Mouse (Mus musculus): ENCODE data around the gene Mia3.
"Not testable (repeated sequence)": the region's sequence is repeated elsewhere in the genome, so short reads cannot be mapped to it uniquely, and the experiment has no call there.

The Mia3 gene

DNA sequence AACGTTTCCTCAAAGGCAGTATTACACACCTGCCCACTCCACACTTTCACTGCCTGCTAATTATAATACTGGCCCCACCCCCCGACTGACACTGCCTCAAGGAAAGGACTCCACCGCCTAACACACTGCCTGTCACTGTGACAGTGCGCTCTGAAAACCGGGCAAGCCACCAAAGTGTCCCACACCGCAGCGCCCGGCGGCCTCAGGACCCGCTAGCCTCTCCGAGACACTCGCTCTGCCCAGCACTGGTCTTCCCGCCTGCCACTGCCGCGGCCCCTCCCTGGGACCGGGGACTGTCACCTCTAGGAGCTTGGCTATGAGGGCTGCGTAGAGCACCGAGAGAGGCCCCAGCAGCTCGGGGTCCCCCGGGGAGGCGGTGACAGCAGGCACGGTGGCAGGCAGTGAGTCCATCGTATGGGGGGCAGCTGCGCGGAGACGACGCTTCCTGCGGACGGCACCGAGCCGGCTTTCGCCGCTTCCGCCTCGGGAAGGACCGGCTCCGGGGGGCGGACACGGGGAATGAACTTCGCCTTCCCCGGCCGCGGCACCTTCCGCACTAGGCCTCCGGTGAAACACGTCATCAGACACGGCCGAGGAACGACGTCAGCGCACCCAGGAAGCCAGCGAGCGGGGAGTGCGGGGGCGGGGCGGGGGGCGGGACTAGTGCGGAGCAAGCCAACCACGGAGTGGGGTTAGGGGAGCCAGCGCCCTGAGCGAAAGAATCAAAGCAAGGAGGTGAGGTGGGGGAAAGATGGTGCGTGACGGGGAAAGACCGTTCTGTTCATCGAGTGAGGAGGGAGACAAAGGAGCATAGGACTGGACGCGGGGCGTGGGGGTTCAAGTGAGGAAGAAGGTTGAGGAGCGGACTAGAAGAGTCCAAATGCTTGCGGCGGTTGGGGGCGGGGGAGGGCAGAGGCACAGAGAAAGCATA, 24.2 kb downstream of the Mia3 start:
- peak; percentile 72 to 82 for DNase-seq (ENCODE audit: low spot score in 2 of 2)

DNA sequence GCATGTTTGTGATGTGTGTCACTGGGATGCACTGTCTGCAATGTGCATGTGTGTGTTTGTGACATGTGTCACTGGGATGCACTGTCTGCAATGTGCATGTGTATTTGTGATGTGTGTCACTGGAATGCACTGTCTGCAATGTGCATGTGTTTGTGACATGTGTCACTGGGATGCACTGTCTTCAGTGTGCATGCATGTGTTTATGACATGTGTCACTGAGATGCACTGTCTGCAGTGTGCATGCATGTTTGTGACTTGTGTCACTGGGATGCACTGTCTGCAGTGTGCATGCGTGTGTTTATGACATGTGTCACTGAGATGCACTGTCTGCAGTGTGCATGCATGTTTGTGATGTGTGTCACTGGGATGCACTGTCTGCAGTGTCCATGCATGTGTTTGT, 26.5 kb downstream of the Mia3 start:
- DNase-seq (ENCODE audit: low spot score in 2 of 2): not testable (repeated sequence)

DNA sequence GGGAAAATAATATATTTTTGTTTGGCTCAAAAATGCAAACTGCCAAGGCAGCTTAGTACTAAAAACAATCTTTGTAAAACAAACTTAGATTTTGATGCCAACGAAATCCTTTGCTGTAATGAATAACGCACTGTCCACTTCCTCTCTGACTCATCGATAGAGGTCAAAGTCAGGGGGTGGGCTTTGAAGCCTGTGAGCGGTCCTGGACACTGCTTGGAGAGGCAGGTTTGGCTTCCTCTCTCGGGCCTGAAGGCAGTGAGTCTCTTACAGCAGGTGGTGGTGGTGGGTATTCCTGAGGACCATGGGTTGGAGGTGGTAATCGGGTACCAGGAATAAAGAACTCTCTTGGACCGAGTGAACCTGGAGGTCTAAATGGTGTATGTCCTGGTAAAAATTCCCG, 42.2 kb downstream of the Mia3 start:
- no peak for DNase-seq (ENCODE audit: low spot score in 2 of 2)

DNA sequence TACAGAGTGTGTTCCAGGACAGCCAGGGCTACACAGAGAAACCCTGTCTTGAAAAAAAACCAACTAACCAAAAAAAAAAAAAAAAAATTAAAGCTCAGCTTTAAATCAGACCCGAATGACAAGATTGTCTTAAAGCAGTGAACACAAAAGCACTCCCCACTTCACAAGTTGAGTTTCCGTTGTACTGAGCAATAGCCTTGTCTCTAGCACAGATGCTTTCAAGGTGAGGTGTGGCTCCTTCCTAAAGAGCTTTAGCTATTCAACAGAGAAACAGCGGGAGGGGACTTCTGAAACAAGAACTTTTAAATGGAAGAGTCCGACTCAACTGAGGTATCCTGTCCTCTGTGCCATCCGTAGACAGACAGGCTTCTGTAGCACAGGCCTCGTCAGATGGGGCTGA, 44.9 kb downstream of the Mia3 start:
- no peak for DNase-seq (ENCODE audit: low spot score in 2 of 2)

DNA sequence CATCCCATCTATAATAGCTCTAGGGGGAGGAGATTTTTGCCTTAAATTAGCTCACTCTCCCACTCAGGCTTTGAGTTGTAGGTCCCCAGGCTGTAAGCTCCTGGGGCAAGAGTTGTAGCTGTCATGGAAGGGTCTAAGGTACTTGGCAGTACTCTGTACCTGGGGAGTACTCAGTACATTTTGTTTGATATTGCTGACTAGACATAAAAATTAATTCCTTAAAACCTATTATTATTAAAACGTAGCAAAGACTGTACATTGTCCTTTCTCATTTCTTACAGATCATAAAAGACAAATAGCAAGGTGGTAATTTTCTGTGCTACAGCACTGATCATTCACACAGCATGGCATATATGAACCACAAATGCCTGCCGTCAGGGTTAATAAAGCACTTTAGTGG, 45.4 kb downstream of the Mia3 start:
- no peak for DNase-seq (ENCODE audit: low spot score in 2 of 2)

DNA sequence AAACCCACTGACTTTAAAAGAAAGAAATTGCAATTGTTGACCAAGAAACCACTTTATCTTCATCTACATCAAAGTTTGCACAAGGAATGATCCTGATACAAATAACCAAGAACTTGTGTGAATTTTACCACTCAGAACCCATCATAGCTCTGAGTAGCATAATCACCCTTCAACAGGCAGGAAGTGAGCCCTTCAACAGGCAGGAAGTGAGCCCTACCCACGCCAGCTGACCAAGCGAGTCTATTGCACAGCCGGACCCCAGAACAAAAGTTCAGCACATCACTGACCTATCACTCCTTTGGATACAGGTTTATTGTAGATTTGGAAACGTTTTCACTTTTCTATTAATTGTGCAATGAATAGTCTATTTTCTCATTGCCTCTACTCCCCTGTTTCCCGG, 46.9 kb downstream of the Mia3 start:
- DNase-seq (ENCODE audit: low spot score in 2 of 2): not testable (repeated sequence)

DNA sequence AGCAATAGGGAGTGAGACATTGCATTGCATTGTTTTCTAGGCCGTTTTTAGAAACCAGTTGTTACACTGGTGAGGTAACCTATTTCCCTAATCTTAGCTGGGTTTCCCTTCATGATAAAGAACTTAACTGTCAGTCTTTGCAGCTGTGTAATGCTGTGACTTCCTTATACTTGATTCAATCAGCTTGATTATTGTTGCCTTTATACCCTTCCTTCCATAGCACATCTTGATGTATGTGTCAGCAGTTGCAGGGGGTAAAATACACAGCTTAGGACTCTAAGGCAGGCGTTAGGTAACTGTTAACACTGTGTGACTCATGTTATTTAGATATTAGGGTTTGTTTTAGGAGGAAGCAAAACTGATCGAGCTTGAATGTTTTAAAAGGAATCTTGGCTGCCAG, 48.6 kb downstream of the Mia3 start:
- no peak for DNase-seq (ENCODE audit: low spot score in 2 of 2)

DNA sequence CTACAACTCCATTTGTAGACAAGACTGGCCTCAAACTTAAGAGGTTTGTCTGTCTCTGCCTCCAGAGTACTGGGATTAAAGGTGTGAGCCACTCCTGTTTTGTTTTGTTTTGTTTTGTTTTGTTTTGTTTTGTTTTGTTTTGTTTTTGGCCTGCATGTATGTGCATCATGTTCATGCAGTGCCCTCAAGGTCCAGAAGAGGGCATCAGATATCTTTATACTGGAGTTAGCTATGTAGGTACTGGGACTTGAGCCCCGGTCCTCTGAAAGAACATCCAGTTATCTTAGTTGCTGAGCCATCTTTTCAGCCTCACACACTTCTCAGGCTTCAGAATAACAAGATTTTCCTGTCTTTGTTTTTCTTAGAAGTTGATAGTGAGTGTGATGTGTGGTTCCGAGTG, 53.6 kb downstream of the Mia3 start:
- DNase-seq (ENCODE audit: low spot score in 2 of 2): no peak

DNA sequence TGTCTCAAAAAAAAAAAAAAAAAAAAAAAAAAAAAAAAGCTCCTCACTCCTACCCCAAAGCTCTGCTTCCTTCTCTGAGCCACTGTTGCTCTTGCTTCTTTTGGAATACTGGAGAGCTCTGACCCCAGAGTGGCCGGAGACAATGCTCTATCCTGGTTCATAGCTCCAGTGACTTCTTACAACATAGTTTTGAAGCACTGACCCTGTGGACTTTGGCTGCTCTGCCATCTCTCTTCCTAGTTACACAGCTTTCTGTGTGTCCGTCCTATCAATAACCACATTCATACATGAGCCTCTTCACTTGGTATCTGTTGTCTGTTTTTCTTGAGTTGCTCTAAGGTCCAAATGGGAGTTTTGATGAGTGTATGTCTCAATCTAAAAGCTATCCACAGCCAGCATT, 57.3 kb downstream of the Mia3 start:
- DNase-seq (ENCODE audit: low spot score in 2 of 2): no peak

DNA sequence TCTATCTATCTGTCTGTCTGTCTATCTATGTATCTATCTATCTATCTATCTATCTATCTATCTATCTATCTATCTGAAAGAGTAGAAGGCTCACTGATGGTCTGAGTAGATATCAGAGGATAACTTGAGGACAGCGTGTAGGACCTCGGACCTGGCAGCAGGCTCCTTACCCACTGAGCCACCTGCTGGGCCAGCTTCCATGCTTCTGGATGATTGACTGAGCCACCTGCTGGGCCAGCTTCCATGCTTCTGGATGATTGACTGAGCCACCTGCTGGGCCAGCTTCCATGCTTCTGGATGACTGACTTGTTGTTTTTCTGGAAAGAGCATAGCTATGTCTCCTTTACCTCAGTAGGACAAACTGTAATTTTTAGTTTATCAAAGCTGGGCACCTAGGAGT, 59.8 kb downstream of the Mia3 start:
- DNase-seq (ENCODE audit: low spot score in 2 of 2): not testable (repeated sequence)

DNA sequence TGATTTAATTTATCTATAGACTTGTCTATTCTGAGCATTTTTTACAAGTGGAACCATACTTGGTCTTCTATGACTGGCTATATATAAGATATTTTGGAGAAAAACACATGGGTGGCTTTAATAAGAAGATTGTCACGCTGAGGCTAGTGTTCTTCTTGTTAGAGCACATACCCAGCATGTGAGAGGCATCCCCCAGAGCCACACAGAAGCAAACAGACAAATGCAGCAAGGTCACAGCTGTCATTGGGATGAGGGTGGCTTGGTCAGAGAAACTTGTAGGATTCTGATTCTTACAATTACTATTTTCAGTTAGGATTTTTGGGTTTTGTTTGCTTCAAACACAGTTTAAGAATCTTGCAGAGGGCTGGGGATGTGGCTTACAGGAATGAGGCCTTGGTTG, 60.9 kb downstream of the Mia3 start:
- no peak for DNase-seq (ENCODE audit: low spot score in 2 of 2)

DNA sequence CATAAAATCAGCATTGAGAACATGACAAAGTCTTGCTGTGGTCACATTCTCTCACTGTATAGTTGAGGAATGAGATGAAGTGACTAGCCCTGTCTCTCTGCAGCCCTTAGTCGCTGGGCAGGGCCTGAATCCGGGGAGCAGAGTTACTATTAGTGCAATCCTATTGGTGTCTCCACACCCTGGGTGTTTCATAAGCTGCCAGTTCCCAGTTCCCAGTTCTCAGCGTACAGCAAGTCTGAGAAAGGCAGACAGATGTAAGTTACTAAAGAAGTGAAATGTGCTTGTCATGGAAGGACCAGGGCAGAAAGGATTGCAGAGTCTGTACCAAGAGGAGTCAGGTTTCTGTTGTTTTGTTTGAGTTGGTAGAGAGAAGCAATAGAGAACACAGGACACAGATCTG, 61.8 kb downstream of the Mia3 start:
- no peak for DNase-seq (ENCODE audit: low spot score in 2 of 2)

DNA sequence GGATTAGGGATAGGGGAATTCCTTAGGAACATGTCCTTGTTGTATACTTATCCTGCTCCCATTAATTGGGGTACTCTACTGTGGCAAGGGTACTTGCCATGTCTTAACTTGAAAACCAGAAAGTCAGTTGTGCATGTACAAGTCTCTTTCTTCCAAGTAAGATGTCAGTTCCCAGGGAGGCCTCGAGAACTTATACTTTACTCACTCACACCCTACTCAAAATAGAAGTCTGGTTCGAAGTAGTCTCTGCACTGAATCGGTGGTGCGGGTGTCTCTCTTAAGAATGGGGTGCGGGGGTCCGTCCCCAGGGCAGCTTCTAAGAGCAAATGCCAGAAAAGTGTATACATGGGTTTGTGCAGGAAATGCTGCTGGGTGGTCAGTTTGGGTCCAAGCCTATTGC, 70.2 kb downstream of the Mia3 start:
- peak; percentile 99 to 100 for DNase-seq (ENCODE audit: low spot score in 2 of 2)

DNA sequence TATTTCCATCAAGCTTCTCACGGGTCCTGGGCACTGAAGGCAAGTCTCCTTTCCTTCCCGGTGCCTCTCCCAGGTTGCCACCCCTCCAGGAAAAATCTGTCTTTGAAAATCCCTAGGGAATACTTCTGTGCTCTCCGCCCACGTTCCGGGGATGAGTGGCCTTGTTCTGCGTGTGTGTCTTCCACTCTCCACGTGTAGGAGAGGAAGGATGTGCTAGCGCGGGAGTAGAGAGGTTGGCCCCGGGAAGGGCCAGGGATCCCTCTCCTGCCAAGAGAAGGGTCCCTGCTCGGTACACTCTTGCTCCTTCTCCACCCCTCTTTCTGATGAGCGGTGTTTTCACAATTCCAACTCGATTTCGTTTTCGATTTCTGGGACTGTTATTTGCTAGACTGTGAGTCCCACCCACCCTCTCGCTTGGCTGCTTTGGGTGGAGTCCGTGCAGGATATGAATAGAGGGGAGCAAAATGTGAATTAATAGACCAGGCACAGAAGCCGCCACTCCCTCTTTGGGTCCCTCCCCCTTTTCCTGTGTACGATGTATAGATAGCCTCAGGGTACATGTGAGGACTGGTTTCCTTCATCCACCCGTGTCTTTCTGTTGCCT, 71.4 kb downstream of the Mia3 start:
- DNase-seq (ENCODE audit: low spot score in 2 of 2): peak in 1 of 2 experiments; percentile 22

DNA sequence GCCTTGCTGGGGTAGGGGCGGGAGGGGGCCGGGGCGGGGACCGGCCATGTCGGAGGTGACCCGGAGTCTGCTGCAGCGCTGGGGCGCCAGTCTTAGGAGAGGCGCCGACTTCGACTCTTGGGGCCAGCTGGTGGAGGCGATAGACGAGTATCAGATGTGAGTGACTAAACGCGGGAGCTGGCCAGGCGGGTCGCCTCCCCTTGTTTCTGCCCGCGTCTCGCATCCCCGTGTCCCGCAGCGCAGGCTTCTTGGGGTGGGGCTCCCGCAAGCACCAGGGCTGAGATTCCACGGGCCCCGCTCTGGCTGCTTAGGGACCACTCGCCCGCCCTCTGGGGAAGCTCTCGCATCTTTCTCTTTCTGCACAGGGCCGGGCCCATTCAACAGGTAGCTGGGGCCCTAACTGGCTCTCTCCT, 71.9 kb downstream of the Mia3 start:
- peak in 1 of 2 experiments; percentile 54 for DNase-seq (ENCODE audit: low spot score in 2 of 2)

DNA sequence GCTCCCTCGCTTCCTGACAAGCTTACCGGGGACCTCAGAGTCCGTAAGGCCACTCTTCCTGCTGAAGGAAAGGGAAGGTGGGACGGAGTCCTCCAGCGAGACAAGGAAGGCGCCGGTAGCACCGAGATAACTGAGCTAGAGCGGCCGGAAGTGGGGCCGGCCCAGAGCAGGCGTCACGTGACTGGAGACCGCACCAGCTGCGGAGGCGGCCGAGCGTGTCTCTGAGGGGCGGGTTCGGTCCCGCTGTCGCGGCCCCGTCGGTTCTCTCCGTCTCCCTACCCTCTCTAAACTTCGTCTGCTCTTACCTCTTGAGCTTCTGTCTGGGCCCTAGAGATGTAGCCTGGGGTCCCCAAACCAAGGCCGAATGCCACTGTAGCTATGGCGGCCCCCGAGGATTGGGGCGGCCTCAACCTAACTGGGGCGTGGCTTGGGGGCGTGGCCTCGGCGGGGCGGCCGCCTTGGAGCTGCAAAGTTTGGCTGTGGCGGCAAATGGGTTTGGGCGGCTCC, 72.4 kb downstream of the Mia3 start, which contains the start of gene Brox:
Brox (minus strand) TSS at position 393 of the 507 bp plus-strand sequence.
- DNase-seq (ENCODE audit: low spot score in 2 of 2): peak; percentile 81 to 94

DNA sequence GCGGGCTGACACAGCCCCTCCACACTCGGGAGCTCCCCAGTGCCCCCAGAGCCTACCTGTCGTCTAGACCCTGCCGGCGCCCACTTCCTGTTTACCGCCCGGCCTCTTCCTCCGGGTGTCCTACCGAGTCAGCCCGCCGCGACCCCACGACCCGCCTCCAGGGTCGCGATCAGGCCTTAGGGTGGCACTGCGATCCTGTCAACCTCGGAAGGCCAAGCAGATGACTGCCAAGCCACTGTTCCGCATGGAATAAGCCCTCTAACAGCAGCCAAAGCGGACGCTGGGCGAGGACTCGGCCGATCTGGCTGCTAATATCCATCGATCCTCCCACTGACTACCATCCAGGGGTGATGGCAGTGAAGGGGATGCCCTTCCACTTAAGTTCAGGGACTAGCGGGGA, 72.9 kb downstream of the Mia3 start, which contains the start of gene Aida:
Aida (plus strand) TSS at position 126 of the 400 bp plus-strand sequence.
- peak; percentile 25 to 39 for DNase-seq (ENCODE audit: low spot score in 2 of 2)

DNA sequence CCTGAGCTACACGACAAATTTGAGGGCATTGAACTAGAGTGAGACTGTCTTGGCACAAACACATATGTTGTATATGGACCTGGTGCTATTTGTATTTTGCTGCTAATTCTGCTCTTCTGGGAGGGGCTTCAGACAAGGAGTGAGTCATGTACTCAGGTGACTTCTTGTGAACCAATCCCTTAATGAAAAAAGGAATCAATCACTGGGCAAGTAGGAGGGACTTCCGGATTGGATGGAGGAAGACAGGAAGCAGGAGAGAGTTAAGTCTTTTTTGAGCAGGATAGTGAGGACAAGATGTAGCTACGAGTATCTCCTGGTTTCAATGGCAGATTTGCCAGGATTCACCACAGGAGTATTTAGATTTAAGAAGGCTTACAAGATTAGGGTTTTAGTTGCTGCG, 79.8 kb downstream of the Mia3 start:
- DNase-seq (ENCODE audit: low spot score in 2 of 2): no peak

DNA sequence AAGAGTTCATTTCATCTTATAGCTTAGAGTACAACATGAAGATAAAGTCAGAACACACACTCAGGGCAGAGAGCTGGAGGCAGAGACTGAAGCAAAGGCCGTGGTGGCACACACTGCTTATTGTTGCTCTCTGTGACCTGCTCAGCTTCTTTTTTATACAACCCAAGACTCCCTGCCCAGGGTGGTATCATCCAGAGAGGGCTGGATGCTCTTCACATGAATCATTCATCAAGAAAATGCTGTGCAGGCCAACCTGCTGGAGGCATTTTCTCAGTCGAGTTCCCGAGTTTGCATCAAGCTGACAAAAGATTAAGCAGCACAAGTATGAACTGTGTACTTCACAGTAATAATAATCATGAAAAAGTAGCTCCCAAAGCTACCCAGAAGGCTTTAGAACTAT, 81.0 kb downstream of the Mia3 start:
- no peak for DNase-seq (ENCODE audit: low spot score in 2 of 2)

Data from cerebellum, postnatal 4 days (tissue).